Mouse (Mus musculus) splenic B cell, adult 2 months (primary cell): ENCODE data around the gene Akr1c12.

Experiments used
- DNase-seq: peaks from one replicate; pipeline ENCODE4 v3.0.0-alpha.2; 2011; ENCODE audit warnings: low read depth, low spot score
- H3K27me3 ChIP-seq: 2 replicates; pipeline ENCODE4 v1.6.1; 2012; ENCODE audit warnings: mild to moderate bottlenecking, low read length, moderate library complexity, mixed read lengths; ENCODE audit not compliant: control insufficient read depth, poor library complexity, insufficient read depth, severe bottlenecking
- H3K36me3 ChIP-seq: 2 replicates; pipeline ENCODE4 v1.6.1; 2012; ENCODE audit warnings: mild to moderate bottlenecking, low read length, moderate library complexity, mixed read lengths; ENCODE audit not compliant: control insufficient read depth, poor library complexity, insufficient read depth, severe bottlenecking

Gene Akr1c12

DNA sequence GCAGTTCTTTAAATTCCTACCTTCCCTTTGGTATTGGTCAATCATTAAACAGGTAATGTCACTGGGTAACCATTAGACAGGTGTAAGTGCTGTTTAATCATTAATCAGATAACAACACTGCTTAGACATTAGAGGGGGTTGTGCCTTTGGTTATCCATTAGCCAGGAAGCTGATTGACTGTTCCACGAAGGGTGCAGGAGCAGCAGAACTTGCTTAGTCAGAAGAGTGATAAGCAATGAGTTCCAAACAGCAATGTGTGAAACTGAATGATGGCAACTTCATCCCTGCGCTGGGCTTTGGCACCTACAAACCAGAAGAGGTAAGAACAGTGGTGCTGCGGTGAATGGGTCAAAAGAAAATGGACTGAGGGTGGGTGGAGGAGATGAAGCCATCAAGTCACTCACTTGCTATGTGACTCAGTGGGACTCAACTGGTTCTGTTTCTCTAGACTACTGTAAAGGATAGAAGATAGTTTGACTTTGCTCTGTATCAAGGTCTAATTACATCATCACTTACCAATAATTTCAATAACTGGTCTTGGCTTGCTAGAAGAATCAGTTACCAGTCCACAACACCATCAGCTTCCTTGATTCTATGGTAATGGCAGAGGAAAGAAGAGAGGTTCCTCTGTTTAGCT, 45.6 kb downstream of the Akr1c12 start:
- H3K36me3 ChIP-seq: no peaks in the 10 kb centered on the region
- no peak for DNase-seq
- no peaks in the 10 kb centered on the region for H3K27me3 ChIP-seq

DNA sequence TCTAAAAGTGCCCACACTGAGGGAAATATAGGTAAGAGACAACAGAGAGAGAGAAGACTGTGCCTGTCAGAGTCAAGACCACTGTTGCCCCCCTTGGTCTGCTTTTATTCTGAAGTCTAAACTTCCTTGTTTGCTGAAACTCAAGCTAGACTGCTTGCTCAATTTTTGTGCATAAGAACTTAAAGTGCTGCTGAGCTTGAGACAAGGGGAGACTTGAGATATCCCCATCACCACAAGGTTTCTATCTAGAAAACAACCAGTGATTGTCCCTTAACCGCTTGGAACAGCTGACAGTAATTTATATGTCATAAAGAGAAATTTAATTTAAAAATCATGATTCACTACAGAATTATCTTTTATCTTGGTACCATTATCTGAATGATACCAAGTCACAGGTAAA, 46.1 kb downstream of the Akr1c12 start:
- H3K36me3 ChIP-seq: no peaks in the 10 kb centered on the region
- DNase-seq: no peak
- no peaks in the 10 kb centered on the region for H3K27me3 ChIP-seq

GRCm38 (mm10) chr13:4230841-4231623, 48.2 kb downstream of the Akr1c12 start:
- Histone ChIP-seq H3K27me3 (no peaks in the 10 kb centered on the region), H3K36me3 (no peaks in the 10 kb centered on the region)
- no peak for DNase-seq

DNA sequence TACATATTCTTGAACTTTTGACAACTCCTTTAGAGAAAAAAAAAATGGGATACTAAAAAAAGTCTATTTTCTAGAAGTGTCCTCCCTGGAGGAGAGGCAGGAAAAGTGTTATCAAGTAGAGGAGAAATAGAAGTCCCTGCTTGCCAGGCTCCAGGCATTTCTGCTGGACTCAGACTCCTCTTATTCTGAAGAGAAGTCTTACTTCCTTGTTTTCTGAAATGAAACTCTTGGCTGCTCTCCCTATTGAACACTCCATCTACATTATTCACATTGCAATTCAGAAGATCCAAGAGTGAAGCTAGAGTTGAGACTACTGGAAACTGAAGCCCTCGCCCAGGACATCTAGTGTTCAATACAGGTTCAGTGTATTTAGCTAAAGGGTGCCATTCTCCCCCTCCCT, 50.8 kb downstream of the Akr1c12 start, which contains the start of gene Akr1c19:
Gene Akr1c19 (plus strand): TSS at position 260 of the 400 bp plus-strand sequence.
- Histone ChIP-seq H3K36me3 (no peaks in the 10 kb centered on the region), H3K27me3 (no peaks in the 10 kb centered on the region)
- DNase-seq: no peak
